Mouse (Mus musculus): ENCODE measurements around the gene Iqschfp.

The Iqschfp gene

DNA sequence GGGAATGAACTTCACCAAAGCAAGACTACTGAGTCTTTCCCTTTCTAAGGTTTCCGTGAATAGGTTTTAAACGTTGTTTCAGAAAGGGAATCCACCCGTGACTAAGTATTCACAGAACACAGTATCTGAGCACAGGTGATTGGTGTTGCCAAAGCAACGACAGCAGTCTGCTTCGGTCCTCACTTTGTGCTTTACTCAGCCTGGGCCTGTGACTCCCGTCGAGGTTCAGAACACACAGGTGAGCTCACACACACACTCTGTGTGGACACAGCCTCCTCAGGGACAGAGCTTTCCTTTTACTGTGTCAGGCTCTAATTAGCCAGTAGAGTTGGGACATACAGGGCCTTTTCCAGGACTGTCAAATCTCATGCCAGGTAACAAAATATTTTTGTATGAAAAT is 542.4 kb downstream of the Iqschfp start:
- no peak for DNase-seq (ENCODE audit: low spot score)

DNA sequence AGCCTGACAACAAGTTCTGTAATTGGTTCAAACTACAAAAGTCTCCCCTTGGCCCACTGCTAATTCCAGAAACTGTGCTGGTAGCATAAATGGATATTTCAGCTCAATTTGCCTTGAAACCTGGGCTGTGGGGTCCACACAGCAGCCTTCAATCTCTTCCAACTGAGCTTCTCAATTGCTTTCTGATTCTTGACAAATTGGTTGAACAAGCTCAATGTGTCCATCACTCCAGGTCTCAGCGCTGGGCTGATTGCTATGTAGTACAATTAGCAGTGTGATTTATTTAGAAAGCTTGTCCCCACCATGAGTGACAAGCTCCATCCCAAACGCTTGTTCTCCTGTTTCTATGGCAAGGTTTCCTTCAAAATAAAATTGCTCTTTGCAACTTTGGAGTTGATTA is 542.9 kb downstream of the Iqschfp start:
- DNase-seq (ENCODE audit: low spot score) = no peak

DNA sequence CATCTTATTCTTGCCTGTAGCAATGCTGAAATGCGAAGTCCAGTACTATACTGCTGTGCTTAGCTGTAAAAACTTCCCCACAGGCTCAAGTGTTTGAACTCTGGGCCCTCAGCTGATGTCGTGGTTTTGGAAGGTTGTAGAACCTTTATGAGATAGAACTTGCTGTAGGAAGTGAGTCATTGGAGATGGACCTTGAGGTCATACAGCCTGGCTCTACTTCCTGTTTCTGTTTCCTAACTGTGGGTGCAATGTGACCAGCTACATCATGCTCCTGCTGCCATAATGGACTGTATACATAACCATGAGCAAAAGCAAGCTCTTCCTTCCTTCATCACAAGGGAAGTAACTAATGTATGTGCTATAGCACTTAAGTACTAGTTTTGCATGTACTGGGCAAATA is 556.4 kb downstream of the Iqschfp start:
- no peak for DNase-seq (ENCODE audit: low spot score)

- no peak for DNase-seq (ENCODE audit: low spot score)
These were observed 559.6 kb downstream of the Iqschfp start for GRCm38 (mm10) chr3:68451634-68452033.

- DNase-seq (ENCODE audit: low spot score) = no peak
These were observed 561.2 kb downstream of the Iqschfp start for GRCm38 (mm10) chr3:68453266-68453665.

- DNase-seq (ENCODE audit: low spot score) = no peak
These were observed 561.9 kb downstream of the Iqschfp start for GRCm38 (mm10) chr3:68453719-68454455.

DNA sequence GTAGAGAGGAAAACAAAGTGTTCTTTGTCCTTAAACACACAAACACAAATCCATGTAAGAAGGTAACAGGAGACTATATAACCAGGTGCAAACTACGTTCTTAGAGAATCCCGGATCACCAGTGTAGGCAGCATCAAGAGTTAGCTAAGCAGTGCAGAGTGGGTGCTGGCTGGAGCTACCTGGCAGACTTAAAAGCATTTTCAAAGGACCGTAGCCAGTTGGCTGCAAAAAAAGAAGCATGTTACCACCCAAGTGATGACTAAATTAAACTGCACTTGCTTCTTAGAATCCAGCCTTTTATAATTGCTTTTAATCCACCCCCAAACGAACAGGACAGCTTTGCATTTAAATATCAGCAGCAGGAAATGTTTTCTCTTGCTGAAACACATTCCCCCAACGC is 574.6 kb downstream of the Iqschfp start:
- no peak for DNase-seq (ENCODE audit: low spot score)

- DNase-seq (ENCODE audit: low spot score) = peak; percentile 12
These were observed 576.1 kb downstream of the Iqschfp start for GRCm38 (mm10) chr3:68467941-68468687.

- no peak for DNase-seq (ENCODE audit: low spot score)
These were observed 577.6 kb downstream of the Iqschfp start for GRCm38 (mm10) chr3:68469643-68470042.

- DNase-seq (ENCODE audit: low spot score) = no peak
These were observed 578.0 kb downstream of the Iqschfp start for GRCm38 (mm10) chr3:68470061-68470460.

- no peak for DNase-seq (ENCODE audit: low spot score)
These were observed 578.6 kb downstream of the Iqschfp start for GRCm38 (mm10) chr3:68470622-68471021.

DNA sequence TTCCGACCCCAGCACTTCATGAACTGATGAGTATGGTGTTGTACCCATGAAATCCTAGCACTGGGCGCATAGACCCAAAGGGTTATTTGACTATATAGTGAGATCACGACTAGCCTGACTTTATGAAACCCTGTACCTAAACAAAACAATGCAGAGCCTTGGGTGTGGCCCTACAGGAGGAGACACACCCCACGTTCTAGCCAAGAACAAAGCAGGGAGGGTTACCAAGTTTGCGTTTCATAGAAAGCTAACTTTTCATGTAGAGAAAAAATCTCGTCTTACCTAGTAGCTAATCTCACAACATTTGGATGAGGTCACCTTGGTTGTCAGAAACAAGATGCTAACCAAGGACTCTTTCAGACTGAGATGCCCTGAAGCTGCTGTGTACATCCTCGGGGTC is 584.3 kb downstream of the Iqschfp start:
- DNase-seq (ENCODE audit: low spot score) = no peak

GRCm38 (mm10) chr3:68477478-68477877 is 585.4 kb downstream of the Iqschfp start:
- DNase-seq (ENCODE audit: low spot score) = no peak

GRCm38 (mm10) chr3:68479266-68479665 is 587.2 kb downstream of the Iqschfp start:
- no peak for DNase-seq (ENCODE audit: low spot score)

GRCm38 (mm10) chr3:68483517-68483916 is 591.5 kb downstream of the Iqschfp start:
- no peak for DNase-seq (ENCODE audit: low spot score)

DNA sequence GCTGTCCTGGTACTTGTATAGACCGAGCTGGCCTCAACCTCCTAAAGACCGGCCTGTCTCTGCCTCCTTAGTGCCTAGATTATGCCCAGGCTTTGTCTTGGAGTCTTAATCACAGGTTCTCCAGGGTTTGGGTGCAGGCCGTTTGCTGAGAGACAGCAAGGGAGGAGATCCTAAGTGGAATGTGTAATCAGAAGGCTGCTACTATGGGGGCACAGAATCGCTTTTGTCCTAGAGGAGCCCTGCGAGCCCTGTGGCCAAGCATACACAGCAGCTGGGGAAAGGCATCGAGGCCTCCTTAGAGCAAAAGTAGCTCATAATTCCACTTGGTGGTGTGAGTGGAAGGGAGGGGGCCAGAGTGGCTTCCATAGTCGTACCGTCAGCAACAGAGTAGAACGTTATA is 592.0 kb downstream of the Iqschfp start:
- no peak for DNase-seq (ENCODE audit: low spot score)

DNA sequence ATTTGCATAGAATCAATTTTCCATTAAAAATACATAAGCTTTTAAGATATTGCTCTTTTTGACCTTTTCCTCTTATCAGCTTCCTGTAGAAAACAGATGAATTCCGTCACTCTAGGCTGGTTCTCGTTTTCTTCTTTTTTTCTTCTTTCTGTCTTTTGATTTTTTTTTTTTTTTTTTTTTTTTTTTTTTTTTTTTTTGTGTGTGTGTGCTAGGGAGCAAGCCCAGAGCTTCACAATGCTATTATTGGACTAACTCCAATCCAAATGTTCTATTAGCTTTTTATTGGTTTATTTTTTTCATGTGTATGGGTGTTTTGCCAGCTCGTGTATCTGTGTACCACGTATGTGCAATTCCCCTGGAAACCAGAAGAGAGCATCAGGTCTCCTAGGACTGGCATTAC is 592.5 kb downstream of the Iqschfp start:
- DNase-seq (ENCODE audit: low spot score) = no peak

- DNase-seq (ENCODE audit: low spot score) = no peak
These were observed 595.6 kb downstream of the Iqschfp start for GRCm38 (mm10) chr3:68487621-68488020.

- no peak for DNase-seq (ENCODE audit: low spot score)
These were observed 596.3 kb downstream of the Iqschfp start for GRCm38 (mm10) chr3:68488316-68488715.

- no peak for DNase-seq (ENCODE audit: low spot score)
These were observed 599.5 kb downstream of the Iqschfp start for GRCm38 (mm10) chr3:68491516-68491915.

DNA sequence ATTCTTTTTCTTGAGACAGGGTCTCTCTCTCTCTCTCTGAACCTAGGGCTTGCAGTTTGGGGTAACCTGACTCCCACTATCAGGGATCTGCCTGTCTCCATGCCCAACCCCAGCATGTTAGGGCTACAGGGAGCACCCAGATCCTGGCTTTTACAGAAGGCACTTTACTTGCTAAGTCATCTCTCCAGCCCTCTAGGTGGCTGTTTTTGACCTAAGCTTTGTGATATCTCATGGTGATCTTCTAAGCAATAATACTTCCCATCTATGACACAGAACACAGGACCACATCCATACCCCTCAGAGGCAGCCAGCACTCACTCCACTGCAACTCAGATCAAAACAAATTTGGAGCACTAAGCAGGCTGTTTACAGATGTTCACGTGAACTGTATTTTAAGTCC is 600.0 kb downstream of the Iqschfp start:
- DNase-seq (ENCODE audit: low spot score) = no peak

DNA sequence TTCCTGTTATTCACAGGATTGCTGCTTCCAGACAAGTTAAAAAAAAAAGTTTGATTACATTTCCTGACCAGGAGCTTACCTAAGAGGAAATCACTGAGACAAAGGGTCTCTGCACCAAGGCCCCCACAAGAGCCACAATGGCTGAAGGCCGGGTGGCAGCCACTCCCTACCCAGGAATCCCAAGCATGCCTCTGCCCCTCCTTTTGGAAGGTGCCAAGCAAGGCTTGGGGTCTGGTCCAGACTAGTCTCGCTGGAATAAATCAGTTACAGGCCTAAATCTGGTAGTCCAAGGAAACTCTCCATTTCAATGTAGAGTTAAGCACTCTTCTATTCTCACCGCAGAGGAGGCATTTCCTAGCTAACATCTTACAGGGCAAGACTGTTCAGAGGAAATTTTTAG is 600.5 kb downstream of the Iqschfp start:
- no peak for DNase-seq (ENCODE audit: low spot score)

DNA sequence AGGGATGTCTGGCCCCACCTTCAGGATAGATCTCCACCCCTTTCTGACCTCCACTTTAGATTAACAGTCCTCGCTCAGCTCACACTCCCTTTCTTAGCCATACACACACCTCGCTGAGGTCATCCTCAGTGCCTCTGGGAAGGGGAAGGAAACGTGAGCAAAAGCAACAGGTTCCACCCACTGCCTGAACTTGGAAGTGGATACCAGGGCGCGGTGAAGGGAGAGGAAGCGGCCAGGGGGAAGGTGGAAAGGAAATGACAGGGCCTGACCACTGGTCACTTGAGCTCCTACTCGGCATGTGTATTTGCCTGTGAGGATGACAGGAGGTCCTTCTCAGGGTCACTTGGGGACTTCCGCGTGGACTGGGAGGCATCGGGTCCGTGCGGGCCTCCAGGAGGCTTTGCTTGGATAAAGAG is 601.1 kb downstream of the Iqschfp start:
- peak; percentile 30 for DNase-seq (ENCODE audit: low spot score)

All from ovary, postnatal 36 days (tissue).